Mouse (Mus musculus) thymus, postnatal 14 days (tissue): Measurements from ENCODE around the gene Tcn2.
A peak's percentile ranks its signal among the peaks of the same experiment; 100 is the strongest.
"Not testable (repeated sequence)": the region's sequence is repeated elsewhere in the genome, so short reads cannot be mapped to it uniquely, and the experiment has no call there.

Experiments
- DNase-seq: peaks from one replicate; pipeline ENCODE4 v3.0.0; 2021

Gene Tcn2

GRCm38 (mm10) chr11:3931511-3932211, at the start of gene Tcn2:
Gene Tcn2, minus strand, starts transcription at chr11:3932159.
- DNase-seq: peak; percentile 71

- no peak for DNase-seq
Observed at GRCm38 (mm10) chr11:3981536-3981935, 49.6 kb upstream of the Tcn2 start.

DNA sequence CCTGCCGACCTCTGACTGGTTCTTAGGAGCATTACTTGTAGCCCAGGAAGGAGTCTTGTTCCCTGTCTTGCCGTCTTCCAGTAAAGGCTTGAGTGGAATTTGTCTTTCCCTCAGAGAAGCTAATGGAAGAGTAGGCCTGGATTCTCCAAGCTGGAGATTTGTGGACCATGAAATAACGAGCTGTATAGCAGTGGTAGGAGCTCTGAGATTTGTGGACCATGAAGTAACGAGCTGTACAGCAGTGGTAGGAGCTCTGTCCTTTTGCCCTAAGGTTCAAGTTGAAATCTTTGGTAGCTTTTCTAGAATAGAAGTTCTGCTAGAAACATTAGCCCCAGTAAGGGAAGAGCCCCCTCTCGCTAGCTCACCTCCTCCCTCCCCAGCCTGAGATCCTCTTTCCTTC, 46.5 kb upstream of the Tcn2 start:
- no peak for DNase-seq

DNA sequence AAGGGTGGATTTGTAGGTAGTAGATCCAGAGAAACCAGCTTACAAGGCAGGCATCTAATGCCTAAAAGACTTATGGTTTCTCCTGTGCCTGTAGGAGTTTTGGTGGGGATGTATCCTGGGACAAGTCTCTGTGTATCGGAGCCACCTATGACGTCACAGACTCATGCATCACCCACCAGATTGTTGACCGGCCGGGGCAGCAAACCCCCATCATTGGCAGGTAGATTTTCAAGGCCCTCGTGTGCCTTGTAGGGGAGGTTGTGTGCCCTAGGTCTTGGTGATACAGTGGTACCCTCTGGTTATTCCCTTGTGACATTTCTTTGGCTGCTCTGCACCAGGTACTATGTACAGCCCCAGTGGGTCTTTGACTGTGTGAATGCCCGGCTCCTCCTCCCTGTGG, 44.7 kb upstream of the Tcn2 start, which contains the start of gene 4930556J24Rik:
4930556J24Rik (minus strand) TSS at position 101 of the 400 bp plus-strand sequence.
- no peak for DNase-seq

DNA sequence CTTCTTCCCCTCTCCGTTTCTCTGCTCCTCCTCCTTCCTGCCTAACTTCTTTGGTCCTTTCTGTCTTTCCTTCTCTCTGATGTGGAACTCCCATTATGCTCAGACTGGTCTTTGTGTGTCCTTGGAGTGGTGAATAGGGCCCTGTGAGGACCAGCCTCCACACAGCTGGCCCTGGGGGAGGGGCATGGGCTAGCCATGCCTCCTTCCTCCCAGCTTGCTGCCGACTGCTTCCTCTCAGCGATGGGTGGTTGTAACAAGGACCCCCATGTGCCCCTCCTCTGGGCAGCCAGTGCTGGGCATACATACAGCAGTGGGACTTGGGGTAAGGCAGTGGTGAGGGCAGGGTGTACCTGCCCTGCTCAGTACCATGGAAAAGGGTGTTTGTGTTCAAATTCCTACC, 42.4 kb upstream of the Tcn2 start:
- no peak for DNase-seq

DNA sequence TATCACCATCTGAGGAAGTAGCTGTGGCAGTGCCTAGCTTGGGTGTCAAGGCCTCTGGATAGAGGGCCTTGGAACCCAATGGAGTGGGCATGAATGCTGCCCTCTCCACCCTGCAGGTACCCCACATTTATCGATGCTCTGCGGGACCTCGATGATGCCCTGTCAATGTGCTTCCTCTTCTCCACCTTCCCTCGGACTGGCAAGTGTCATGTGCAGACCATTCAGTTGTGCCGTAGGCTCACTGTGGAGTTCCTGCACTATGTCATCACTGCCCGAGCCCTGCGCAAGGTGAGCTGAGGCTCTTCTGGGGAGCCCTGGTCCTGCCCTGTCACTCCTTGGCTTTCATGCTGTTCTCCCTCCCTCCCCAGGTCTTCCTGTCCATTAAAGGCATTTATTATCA, 41.1 kb upstream of the Tcn2 start:
- DNase-seq: no peak

DNA sequence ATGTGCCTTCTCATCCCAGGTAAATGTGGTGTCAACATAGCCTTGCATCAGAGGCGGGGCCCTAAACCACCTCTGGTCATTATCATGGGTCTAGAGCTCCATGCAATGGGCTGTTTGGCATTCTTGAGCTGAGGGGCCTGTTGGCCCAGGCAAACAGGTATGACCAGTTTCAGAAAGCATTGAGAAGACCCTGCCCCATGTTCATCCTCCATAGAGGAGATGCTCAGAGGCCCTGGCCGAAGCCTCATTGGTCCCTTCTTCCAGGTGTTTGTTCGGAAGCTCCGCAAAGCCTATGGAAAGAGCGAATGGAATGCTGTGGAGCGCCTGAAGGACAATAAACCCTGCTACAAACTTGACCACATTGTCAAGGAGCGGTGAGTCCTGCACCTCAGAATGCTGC, 38.4 kb upstream of the Tcn2 start:
- no peak for DNase-seq

GRCm38 (mm10) chr11:3969837-3970236, 37.9 kb upstream of the Tcn2 start:
- DNase-seq: no peak

- DNase-seq: no peak
Observed at GRCm38 (mm10) chr11:3964416-3965172, 32.6 kb upstream of the Tcn2 start.

- DNase-seq: peak; percentile 81
Observed at GRCm38 (mm10) chr11:3963610-3964415, 31.9 kb upstream of the Tcn2 start, which contains the start of gene Pes1. Gene Pes1, plus strand, starts transcription at chr11:3963975.

DNA sequence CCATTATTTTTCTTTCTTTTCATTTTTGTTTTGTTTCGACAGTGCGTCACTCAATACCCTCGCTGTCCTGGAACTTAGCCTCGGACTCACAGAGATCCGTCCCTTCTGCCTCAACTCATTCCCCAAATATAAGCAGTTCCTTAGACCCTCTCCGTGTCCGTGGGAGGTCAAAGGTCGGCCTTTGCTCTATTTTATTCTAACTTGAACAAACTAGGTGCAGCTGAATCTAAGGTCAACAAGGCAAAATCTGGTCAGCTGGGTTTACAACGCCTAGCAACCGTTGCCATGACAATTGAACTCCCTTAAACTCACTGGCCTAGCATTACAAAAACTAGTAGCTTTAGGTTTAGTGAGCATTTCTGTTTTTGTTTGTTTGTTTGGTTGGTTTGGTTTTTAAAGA, 31.2 kb upstream of the Tcn2 start:
- DNase-seq: peak; percentile 18

- no peak for DNase-seq
Observed at GRCm38 (mm10) chr11:3961761-3962160, 29.8 kb upstream of the Tcn2 start.

GRCm38 (mm10) chr11:3960901-3961300, 28.9 kb upstream of the Tcn2 start:
- no peak for DNase-seq

DNA sequence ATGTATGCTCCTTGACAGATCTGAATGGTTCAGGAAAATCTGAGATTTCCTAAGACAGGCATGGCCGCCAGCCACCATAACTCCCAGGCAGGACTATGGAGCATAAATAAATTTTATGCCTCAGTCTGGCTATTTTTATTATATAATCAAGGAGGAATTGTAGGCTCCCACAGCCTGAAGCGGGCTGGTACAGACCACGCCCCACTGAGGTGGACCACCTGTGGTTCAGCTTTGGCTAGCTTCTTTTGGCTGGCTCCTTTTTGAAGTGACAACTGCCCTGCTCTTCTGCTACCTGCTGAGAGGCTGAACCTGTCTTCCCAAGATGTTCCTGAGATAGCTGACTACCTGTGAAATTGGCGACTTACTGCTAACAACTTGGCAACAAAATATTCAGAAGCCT, 23.4 kb upstream of the Tcn2 start:
- DNase-seq: not testable (repeated sequence)

DNA sequence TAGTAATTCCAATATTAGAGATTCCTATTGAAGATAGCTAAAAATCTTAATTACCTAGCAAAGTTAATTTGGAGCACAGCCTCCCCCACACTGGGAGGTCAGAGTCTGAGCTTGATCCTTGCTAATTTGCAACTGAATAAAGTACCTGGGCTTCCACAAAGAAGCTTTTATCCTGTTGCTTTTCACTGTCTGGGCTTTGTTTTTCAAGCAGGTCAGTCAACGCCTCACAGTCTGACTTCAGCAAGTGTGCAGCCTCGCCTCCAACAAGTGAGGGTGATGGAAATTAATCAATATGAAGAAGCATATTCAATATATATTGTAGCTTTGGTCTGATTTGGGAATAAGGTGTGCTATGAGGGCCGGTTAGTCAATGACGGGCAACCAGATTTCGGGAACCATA, 22.9 kb upstream of the Tcn2 start:
- not testable (repeated sequence) for DNase-seq

GRCm38 (mm10) chr11:3946386-3946785, 14.4 kb upstream of the Tcn2 start:
- DNase-seq: no peak

- DNase-seq: no peak
Observed at GRCm38 (mm10) chr11:3941371-3941770, 9.4 kb upstream of the Tcn2 start.

GRCm38 (mm10) chr11:3937321-3937874, 5.4 kb upstream of the Tcn2 start:
- no peak for DNase-seq

GRCm38 (mm10) chr11:3936318-3936717, 4.4 kb upstream of the Tcn2 start:
- no peak for DNase-seq

DNA sequence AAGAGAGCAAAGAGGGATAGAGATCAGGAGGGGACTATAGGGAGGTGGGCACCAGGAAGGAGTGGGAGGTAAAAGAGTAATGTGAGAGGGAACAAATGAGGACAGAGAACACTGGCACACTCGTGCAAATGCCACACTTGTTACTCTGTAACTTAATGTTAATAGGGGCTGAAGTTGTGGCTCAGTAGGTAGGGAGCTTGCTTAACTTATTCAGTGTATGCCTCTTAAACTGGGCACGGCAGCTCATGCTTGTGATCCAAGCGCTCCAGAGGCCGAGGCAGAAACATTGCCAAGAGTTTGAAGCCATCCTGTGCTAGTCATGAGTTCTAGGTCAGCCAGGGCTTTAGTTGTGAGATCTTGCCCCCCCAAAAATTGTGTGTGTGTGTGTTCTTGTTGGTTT, 3.2 kb upstream of the Tcn2 start:
- no peak for DNase-seq

DNA sequence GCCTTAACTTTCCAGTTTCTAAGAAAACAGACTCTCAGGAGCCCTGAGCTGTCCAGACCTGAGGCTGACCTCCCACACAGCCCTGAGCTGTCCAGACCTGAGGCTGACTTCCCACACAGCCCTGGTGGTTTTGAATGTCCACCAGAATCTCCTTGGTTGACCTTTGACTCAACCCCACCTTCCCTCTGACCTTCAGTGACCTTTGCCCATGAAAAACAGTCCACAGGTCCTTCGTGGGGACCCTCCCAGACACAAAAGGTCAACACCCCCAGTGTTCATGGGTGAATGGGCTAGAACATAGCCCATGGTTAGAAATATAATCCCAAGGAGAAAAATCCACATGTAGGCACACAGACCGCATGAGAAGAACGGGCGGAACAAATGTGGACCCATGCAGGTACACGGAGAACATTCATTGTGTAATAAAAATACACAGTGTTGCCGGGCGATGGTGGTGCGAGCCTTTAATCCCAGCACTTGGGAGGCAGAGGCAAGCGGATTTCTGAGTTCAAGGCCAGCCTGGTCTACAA, 1.9 kb upstream of the Tcn2 start:
- DNase-seq: no peak

DNA sequence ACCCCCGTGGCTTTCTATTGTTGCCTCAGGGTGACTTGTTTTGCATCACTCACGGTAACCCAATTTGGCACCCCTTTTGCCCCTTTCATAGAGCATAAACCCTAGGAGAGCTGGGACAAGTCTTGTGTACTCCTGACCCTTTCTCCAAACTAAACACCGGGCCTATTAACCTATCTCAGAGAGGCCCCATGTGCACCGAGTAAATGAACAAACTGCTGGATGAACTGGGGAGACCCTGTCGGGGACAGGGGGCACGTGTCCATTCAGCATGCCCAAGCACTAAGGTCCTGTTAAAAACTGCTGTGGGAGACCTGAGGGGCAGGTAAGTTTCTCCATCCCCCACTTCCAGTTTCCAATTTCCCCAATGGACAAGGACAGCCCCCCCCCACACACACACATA, 1.0 kb downstream of the Tcn2 start:
- DNase-seq: no peak

DNA sequence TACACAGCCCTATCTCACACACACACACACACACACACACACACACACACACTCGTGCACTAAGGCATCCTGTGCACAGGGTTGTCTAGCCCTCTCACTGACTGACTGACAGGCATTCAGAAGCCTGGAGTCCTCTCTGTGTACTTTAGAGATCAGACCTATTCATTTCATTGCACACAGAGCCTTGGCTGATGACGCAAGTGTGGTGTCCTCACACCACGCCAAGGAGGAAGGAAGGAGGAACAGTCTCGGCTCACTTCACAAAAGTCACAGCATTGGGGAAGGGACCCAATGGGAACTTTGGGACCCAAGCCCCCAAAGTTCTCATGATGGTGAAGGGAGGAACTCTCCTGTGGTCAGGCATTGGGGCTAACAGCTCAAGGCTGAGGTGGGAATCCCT, 1.9 kb downstream of the Tcn2 start:
- no peak for DNase-seq
